Mouse (Mus musculus): ENCODE measurements around the gene Rcor1.

DNA sequence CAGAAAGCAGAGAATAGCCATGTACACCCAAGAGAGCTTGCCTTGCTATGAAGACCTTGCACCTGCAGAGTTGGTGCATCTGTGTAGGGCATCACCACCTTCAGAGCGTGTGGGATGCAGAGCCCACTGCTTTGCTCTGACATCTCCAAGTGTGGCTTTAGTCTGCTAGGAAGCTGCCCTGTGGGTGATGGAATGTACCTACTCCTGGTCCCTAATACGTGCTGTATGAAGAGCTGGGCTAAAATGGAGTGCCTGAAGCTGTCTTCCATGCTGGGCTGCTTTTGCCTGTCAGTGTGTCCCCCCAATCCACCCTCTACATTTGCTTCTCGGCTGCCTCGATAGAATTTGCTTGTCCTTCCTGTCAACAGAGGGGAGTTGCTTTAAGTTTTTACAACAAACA, 46.4 kb downstream of the Rcor1 start:
- TF ChIP-seq POLR2A (IDR thresholded peaks at IDR 0.05; ENCODE audit: low read depth, low read length), result no peak
- TF ChIP-seq CTCF (conservative IDR thresholded peaks at IDR 0.05; ENCODE audit: insufficient read depth, insufficient read length, low read depth, low read length), result no peak
